Mouse (Mus musculus): ENCODE results near the gene 1700037H04Rik. TPM values are rescaled to one million over a fixed set of nuclear protein-coding genes. Genes with fewer than 3 reads are reported as not detected.

Gene 1700037H04Rik
- polyA plus RNA-seq, 1 experiment from 2014 or later: 129 TPM

- peak overlapping the region; percentile 94 for H3K27ac ChIP-seq
- no peaks in the 10 kb centered on the region for H3K9me3 ChIP-seq (replicated peaks)
- no peaks in the 10 kb centered on the region for H3K27me3 ChIP-seq
- DNase-seq (no peak), ATAC-seq (ENCODE audit: low read depth) (no peak)
- peak overlapping the region; percentile 95 for H3K4me2 ChIP-seq
- 2% methylated on average over 17 of the region's 17 CpGs for WGBS (ENCODE audit: insufficient replicate concordance)
- peak overlapping the region; percentile 81 for H3K9ac ChIP-seq
- H3K36me3 ChIP-seq: peaks cover 14% of the 10 kb centered on the region
- peaks cover 47% of the 10 kb centered on the region for H3K4me1 ChIP-seq (replicated peaks)
- peak overlapping the region; percentile 75 for H3K4me3 ChIP-seq (replicated peaks)
Measured at GRCm38 (mm10) chr2:131160671-131161111, 810 bp upstream of the 1700037H04Rik start.

GRCm38 (mm10) chr2:131159491-131159910 lies 380 bp downstream of the 1700037H04Rik start:
- Histone ChIP-seq H3K4me1 (replicated peaks) (peaks cover 59% of the 10 kb centered on the region), H3K27ac (peak overlapping the region; percentile 95), H3K4me3 (replicated peaks) (peak overlapping the region; percentile 75), H3K9me3 (replicated peaks) (no peaks in the 10 kb centered on the region), H3K27me3 (no peaks in the 10 kb centered on the region), H3K4me2 (peak overlapping the region; percentile 79), H3K36me3 (peaks cover 26% of the 10 kb centered on the region), H3K9ac (peak overlapping the region; percentile 87)
- DNase-seq (peak; percentile 78), ATAC-seq (ENCODE audit: low read depth) (peak; percentile 85)
- 1% methylated on average over 18 of the region's 18 CpGs for WGBS (ENCODE audit: insufficient replicate concordance)

- DNase-seq (no peak), ATAC-seq (ENCODE audit: low read depth) (no peak)
- Histone ChIP-seq H3K4me3 (replicated peaks) (peak overlapping the region; percentile 75; the same call in 1 of the 2 replicates), H3K27me3 (no peaks in the 10 kb centered on the region), H3K4me1 (replicated peaks) (peaks cover 84% of the 10 kb centered on the region), H3K4me2 (peak overlapping the region; percentile 79; the same call in 1 of the 2 replicates), H3K27ac (peak overlapping the region; percentile 95), H3K36me3 (peaks cover 49% of the 10 kb centered on the region), H3K9ac (peak overlapping the region; percentile 87), H3K9me3 (replicated peaks) (no peaks in the 10 kb centered on the region)
- whole genome bisulfite sequencing (ENCODE audit: insufficient replicate concordance): 85% methylated on average over 7 of the region's 7 CpGs
Measured at GRCm38 (mm10) chr2:131156987-131157386, 2.9 kb downstream of the 1700037H04Rik start.

- H3K4me1 ChIP-seq (replicated peaks): peaks cover 87% of the 10 kb centered on the region
- WGBS (ENCODE audit: insufficient replicate concordance): 87% methylated on average over 4 of the region's 4 CpGs
- no peak for DNase-seq
- ATAC-seq (ENCODE audit: low read depth): no peak
- H3K4me3 ChIP-seq (replicated peaks): no peak overlapping the region
- H3K4me2 ChIP-seq: no peak overlapping the region
- H3K27me3 ChIP-seq: no peaks in the 10 kb centered on the region
- peaks cover 78% of the 10 kb centered on the region for H3K36me3 ChIP-seq
- H3K9me3 ChIP-seq (replicated peaks): no peaks in the 10 kb centered on the region
- peak overlapping the region; percentile 89 for H3K27ac ChIP-seq
- H3K9ac ChIP-seq: no peak overlapping the region
Measured at GRCm38 (mm10) chr2:131154036-131154435, 5.8 kb downstream of the 1700037H04Rik start.

- Histone ChIP-seq H3K9ac (peak overlapping the region; percentile 53; the same call in 1 of the 2 replicates), H3K27me3 (no peaks in the 10 kb centered on the region), H3K4me1 (replicated peaks) (peaks cover 71% of the 10 kb centered on the region), H3K36me3 (peaks cover 89% of the 10 kb centered on the region), H3K9me3 (replicated peaks) (no peaks in the 10 kb centered on the region), H3K4me2 (peak overlapping the region; percentile 46), H3K27ac (peak overlapping the region; percentile 89), H3K4me3 (replicated peaks) (0 out of 2 replicates have a peak overlapping the region, but pooled peaks have one; percentile 4)
- ATAC-seq (ENCODE audit: low read depth) (peak; percentile 97), DNase-seq (peak; percentile 77)
- 32% methylated on average over 7 of the region's 7 CpGs for WGBS (ENCODE audit: insufficient replicate concordance)
Measured at GRCm38 (mm10) chr2:131152166-131152730, 7.6 kb downstream of the 1700037H04Rik start.

- peaks cover 50% of the 10 kb centered on the region for H3K4me1 ChIP-seq (replicated peaks)
- WGBS (ENCODE audit: insufficient replicate concordance): 86% methylated on average over 3 of the region's 3 CpGs
- H3K4me2 ChIP-seq: no peak overlapping the region
Measured at GRCm38 (mm10) chr2:131149254-131149578, 10.7 kb downstream of the 1700037H04Rik start.

GRCm38 (mm10) chr2:131148353-131149253 lies 11.3 kb downstream of the 1700037H04Rik start:
- ATAC-seq (ENCODE audit: low read depth): no peak
- Histone ChIP-seq H3K36me3 (peaks cover 97% of the 10 kb centered on the region), H3K4me2 (no peak overlapping the region), H3K27me3 (no peaks in the 10 kb centered on the region), H3K4me3 (replicated peaks) (no peak overlapping the region), H3K27ac (peak overlapping the region; percentile 44), H3K9me3 (replicated peaks) (no peaks in the 10 kb centered on the region), H3K4me1 (replicated peaks) (peaks cover 44% of the 10 kb centered on the region), H3K9ac (no peak overlapping the region)
- 87% methylated on average over 8 of the region's 8 CpGs for WGBS (ENCODE audit: insufficient replicate concordance)
- DNase-seq: no peak

More at GRCm38 (mm10) chr2:131149254-131149578, 10.7 kb downstream of the 1700037H04Rik start:
- ATAC-seq (ENCODE audit: low read depth) (no peak), DNase-seq (no peak)
- H3K27ac ChIP-seq: peak overlapping the region; percentile 44
- H3K9me3 ChIP-seq (replicated peaks): no peaks in the 10 kb centered on the region
- no peak overlapping the region for H3K9ac ChIP-seq
- H3K4me3 ChIP-seq (replicated peaks): no peak overlapping the region
- H3K36me3 ChIP-seq: peaks cover 97% of the 10 kb centered on the region
- H3K27me3 ChIP-seq: no peaks in the 10 kb centered on the region

- no peak overlapping the region; the same call in 1 of the 2 replicates for H3K9ac ChIP-seq
- no peaks in the 10 kb centered on the region for H3K27me3 ChIP-seq
- no peak for ATAC-seq (ENCODE audit: low read depth)
- H3K4me1 ChIP-seq (replicated peaks): peaks cover 44% of the 10 kb centered on the region
- H3K36me3 ChIP-seq: peaks cover 96% of the 10 kb centered on the region
- H3K4me2 ChIP-seq: no peak overlapping the region
- H3K27ac ChIP-seq: peak overlapping the region; percentile 23; the same call in 1 of the 2 replicates
- H3K9me3 ChIP-seq (replicated peaks): no peaks in the 10 kb centered on the region
- 96% methylated on average over 8 of the region's 8 CpGs for WGBS (ENCODE audit: insufficient replicate concordance)
- H3K4me3 ChIP-seq (replicated peaks): no peak overlapping the region
- DNase-seq: no peak
Measured at GRCm38 (mm10) chr2:131147043-131147365, 12.9 kb downstream of the 1700037H04Rik start.

- 75% methylated on average over 21 of the region's 21 CpGs for WGBS (ENCODE audit: insufficient replicate concordance)
- H3K4me3 ChIP-seq (replicated peaks): no peak overlapping the region
- H3K4me1 ChIP-seq (replicated peaks): peaks cover 44% of the 10 kb centered on the region
- H3K36me3 ChIP-seq: peaks cover 91% of the 10 kb centered on the region
- ATAC-seq (ENCODE audit: low read depth): no peak
- H3K27ac ChIP-seq: peak overlapping the region; percentile 23; the same call in 1 of the 2 replicates
- H3K27me3 ChIP-seq: no peaks in the 10 kb centered on the region
- no peaks in the 10 kb centered on the region for H3K9me3 ChIP-seq (replicated peaks)
- H3K4me2 ChIP-seq: no peak overlapping the region
- no peak overlapping the region for H3K9ac ChIP-seq
- no peak for DNase-seq
Measured at GRCm38 (mm10) chr2:131146193-131147042, 13.5 kb downstream of the 1700037H04Rik start.

GRCm38 (mm10) chr2:131145536-131145935 lies 14.3 kb downstream of the 1700037H04Rik start:
- no peak overlapping the region for H3K4me2 ChIP-seq
- no peaks in the 10 kb centered on the region for H3K27me3 ChIP-seq
- ATAC-seq (ENCODE audit: low read depth) (no peak), DNase-seq (no peak)
- H3K9me3 ChIP-seq (replicated peaks): no peaks in the 10 kb centered on the region
- peaks cover 82% of the 10 kb centered on the region for H3K36me3 ChIP-seq
- WGBS (ENCODE audit: insufficient replicate concordance): 80% methylated on average over 2 of the region's 2 CpGs
- peaks cover 44% of the 10 kb centered on the region for H3K4me1 ChIP-seq (replicated peaks)
- no peak overlapping the region for H3K4me3 ChIP-seq (replicated peaks)
- H3K27ac ChIP-seq: no peak overlapping the region
- H3K9ac ChIP-seq: no peak overlapping the region

- Histone ChIP-seq H3K27ac (no peak overlapping the region), H3K9ac (no peak overlapping the region), H3K27me3 (no peaks in the 10 kb centered on the region), H3K4me1 (replicated peaks) (peaks cover 44% of the 10 kb centered on the region), H3K4me3 (replicated peaks) (no peak overlapping the region), H3K9me3 (replicated peaks) (no peaks in the 10 kb centered on the region), H3K4me2 (no peak overlapping the region), H3K36me3 (peaks cover 78% of the 10 kb centered on the region)
- WGBS (ENCODE audit: insufficient replicate concordance): 72% methylated on average over 13 of the region's 13 CpGs
- no peak for ATAC-seq (ENCODE audit: low read depth)
- DNase-seq: no peak
Measured at GRCm38 (mm10) chr2:131145121-131145520, 14.8 kb downstream of the 1700037H04Rik start.
